8 mouse cellular contexts compared by ENCODE assay signal in the genomic region with DNA sequence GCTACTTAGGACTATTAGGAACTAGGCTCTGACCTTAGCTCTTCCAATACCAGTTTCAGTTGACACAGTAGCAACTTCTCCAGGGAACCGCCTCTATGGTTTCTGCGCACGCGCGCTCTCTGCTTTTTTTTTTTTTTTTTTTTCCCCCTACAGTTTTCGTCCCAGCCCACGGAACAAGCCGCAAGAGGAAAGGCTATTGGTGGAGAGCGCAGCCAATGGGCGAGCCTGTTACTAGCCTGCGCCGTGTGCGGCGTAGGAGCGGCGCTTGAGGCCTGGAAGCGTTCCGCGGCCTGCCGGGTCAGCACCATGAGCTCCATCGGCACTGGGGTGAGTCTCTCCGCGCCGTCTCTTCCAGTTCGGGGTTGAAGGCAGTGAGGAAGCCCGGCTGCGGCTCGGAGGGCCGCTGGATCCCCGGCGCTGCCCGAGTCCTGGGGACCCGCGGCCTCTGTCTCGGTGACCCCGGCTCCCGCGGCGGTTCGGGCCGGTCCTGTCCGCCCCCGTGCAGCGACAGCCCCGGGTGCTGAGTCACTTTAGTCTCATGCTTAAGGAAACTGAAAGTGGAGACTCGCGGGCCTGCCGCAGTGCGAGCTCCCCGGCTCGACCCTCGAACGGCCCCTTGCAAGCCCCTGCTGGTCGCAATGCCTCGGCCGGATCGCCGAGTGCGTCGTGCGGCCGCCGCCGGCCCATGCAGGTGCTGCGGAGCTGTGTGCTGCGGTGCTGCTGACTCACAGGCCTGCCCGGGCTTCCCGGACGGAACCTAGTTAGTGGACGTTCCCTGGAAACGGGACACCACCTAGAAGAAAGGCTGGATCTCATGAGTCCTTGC. TPM values are rescaled to one million over a fixed set of nuclear protein-coding genes. Genes with fewer than 3 reads are reported as not detected.
DNase-seq lines count a peak whose midpoint lies in the region; ATAC-seq and TF ChIP-seq lines count a peak whose summit lies in the region.

Gene Psma3, plus strand, starts transcription at position 181 of the 826 bp plus-strand sequence.

- DNase-seq in brain, embryonic 14.5 days (ENCODE audit: low read depth) = peak; percentile 99
- DNase-seq in liver, adult 2 months (ENCODE audit: extremely low read depth, low read depth, low spot score) = peak; percentile 96
- peak; percentile 97 for DNase-seq in splenic B cell, adult 2 months (ENCODE audit: low read depth, low spot score)

- peak within 1 kb of the TSS; percentile 93 for H3K9ac ChIP-seq in heart, embryonic 11.5 days (ENCODE audit: low read depth, low read length)
- peak within 1 kb of the TSS; percentile 95 for H3K9ac ChIP-seq in kidney, embryonic 16.5 days (replicated peaks; ENCODE audit: low read length)
- peak within 1 kb of the TSS; percentile 83 for H3K9ac ChIP-seq in liver, adult 2 months (ENCODE audit: low read depth, low read length)

- TF ChIP-seq POLR2A in brain, embryonic 14.5 days (IDR thresholded peaks at IDR 0.05; ENCODE audit: borderline replicate concordance, extremely low read depth, insufficient read depth, insufficient read length, poor library complexity, severe bottlenecking) = peak; percentile 71; the same call in 1 of the 2 replicates
- peak; percentile 89 for TF ChIP-seq POLR2A in liver, adult 2 months (IDR thresholded peaks at IDR 0.05; ENCODE audit: extremely low read depth, insufficient read depth, low read length)
- peak; percentile 86 for TF ChIP-seq POLR2A in myocyte (IDR thresholded peaks at IDR 0.05; ENCODE audit: insufficient read length, low read depth)

- peaks cover 47% of the 10 kb centered on the region for H3K79me3 ChIP-seq in C2C12 (ENCODE audit: low read depth)

- under 1% methylated on average over 71 of the region's 71 CpGs for WGBS in heart, embryonic 11.5 days (ENCODE audit: insufficient replicate concordance)
- under 1% methylated on average over 71 of the region's 71 CpGs for WGBS in kidney, embryonic 16.5 days
- under 1% methylated on average over 71 of the region's 71 CpGs for WGBS in liver, adult 2 months

- peak; percentile 99 for ATAC-seq in heart, embryonic 11.5 days (replicated peaks; ENCODE audit: insufficient number of reproducible peaks, low FRiP score, low TSS enrichment)
- peak; percentile 99 for ATAC-seq in kidney, embryonic 16.5 days (ENCODE audit: low FRiP score, low TSS enrichment)

- no peaks in the 10 kb centered on the region for H3K27me3 ChIP-seq in C2C12 (ENCODE audit: control insufficient read depth, insufficient read depth, insufficient read length)
- H3K27me3 ChIP-seq in erythroblast, embryonic 14.5 days (ENCODE audit: control insufficient read depth) = no peaks in the 10 kb centered on the region
- no peaks in the 10 kb centered on the region for H3K27me3 ChIP-seq in heart, embryonic 11.5 days (ENCODE audit: control insufficient read depth, insufficient read depth, low read length)
- H3K27me3 ChIP-seq in kidney, embryonic 16.5 days (ENCODE audit: insufficient read depth, low read length) = no peaks in the 10 kb centered on the region
- no peaks in the 10 kb centered on the region for H3K27me3 ChIP-seq in liver, adult 2 months (ENCODE audit: control insufficient read depth, insufficient read depth, low read length)
- no peaks in the 10 kb centered on the region for H3K27me3 ChIP-seq in myocyte (ENCODE audit: control insufficient read depth, insufficient read depth, insufficient read length)
- no peaks in the 10 kb centered on the region for H3K27me3 ChIP-seq in splenic B cell, adult 2 months (ENCODE audit: control insufficient read depth, insufficient read depth, low read length, poor library complexity, severe bottlenecking)

- H3K79me2 ChIP-seq in C2C12 (ENCODE audit: control insufficient read depth, insufficient read depth) (peaks cover 53% of the 10 kb centered on the region), myocyte (ENCODE audit: control insufficient read depth, insufficient read depth) (peaks cover 49% of the 10 kb centered on the region)
- H3K79me2 ChIP-seq in liver, adult 2 months (ENCODE audit: control insufficient read depth, insufficient read depth, low read length) = peaks cover 21% of the 10 kb centered on the region; the same call in 1 of the 2 replicates

- H3K4me1 ChIP-seq in erythroblast, embryonic 14.5 days (ENCODE audit: control insufficient read depth) = peaks cover 31% of the 10 kb centered on the region
- H3K4me1 ChIP-seq in heart, embryonic 11.5 days (ENCODE audit: control insufficient read depth, insufficient read depth, low read length) = peaks cover 4% of the 10 kb centered on the region; the same call in 1 of the 2 replicates
- H3K4me1 ChIP-seq in kidney, embryonic 16.5 days (ENCODE audit: insufficient read depth, low read length) = peaks cover 13% of the 10 kb centered on the region
- peaks cover 18% of the 10 kb centered on the region for H3K4me1 ChIP-seq in liver, adult 2 months (ENCODE audit: control insufficient read depth, insufficient read depth, low read length)

- TF ChIP-seq CTCF in C2C12 (IDR thresholded peaks at IDR 0.05; ENCODE audit: control insufficient read depth, insufficient read depth, insufficient read length) = no peak
- TF ChIP-seq CTCF in brain, embryonic 14.5 days (IDR thresholded peaks at IDR 0.05; ENCODE audit: borderline replicate concordance, extremely low read depth, insufficient read depth, insufficient read length) = peak; percentile 5; the same call in 1 of the 2 replicates
- no peak for TF ChIP-seq CTCF in liver, adult 2 months (IDR thresholded peaks at IDR 0.05; ENCODE audit: low read depth, low read length)

- H3K27ac ChIP-seq in heart, embryonic 11.5 days (ENCODE audit: low read depth, low read length) = peak within 1 kb of the TSS; percentile 96
- peak within 1 kb of the TSS; percentile 98 for H3K27ac ChIP-seq in kidney, embryonic 16.5 days (ENCODE audit: low read length)
- H3K27ac ChIP-seq in liver, adult 2 months (replicated peaks; ENCODE audit: insufficient read depth, low read depth, low read length) = peak within 1 kb of the TSS; percentile 82

- H3K4me3 ChIP-seq in C2C12 (ENCODE audit: insufficient read depth, poor library complexity, severe bottlenecking) (peak within 1 kb of the TSS; percentile 84), myocyte (peak within 1 kb of the TSS; percentile 81)
- H3K4me3 ChIP-seq in erythroblast, embryonic 14.5 days (replicated peaks) = peak within 1 kb of the TSS; percentile 91
- peak within 1 kb of the TSS; percentile 77 for H3K4me3 ChIP-seq in heart, embryonic 11.5 days (ENCODE audit: low read depth, low read length)
- H3K4me3 ChIP-seq in kidney, embryonic 16.5 days (ENCODE audit: low read length) = peak within 1 kb of the TSS; percentile 99
- peak within 1 kb of the TSS; percentile 70 for H3K4me3 ChIP-seq in liver, adult 2 months (ENCODE audit: insufficient read depth, low read depth, low read length)

- H3ac ChIP-seq in C2C12 (ENCODE audit: control insufficient read depth, insufficient read length, low read depth) = peak within 1 kb of the TSS; percentile 99
- peak within 1 kb of the TSS; percentile 77 for H3ac ChIP-seq in myocyte (ENCODE audit: control insufficient read depth, insufficient read length)

- peak within 1 kb of the TSS; percentile 79 for H3K4me2 ChIP-seq in heart, embryonic 11.5 days
- peak within 1 kb of the TSS; percentile 71 for H3K4me2 ChIP-seq in kidney, embryonic 16.5 days (replicated peaks; ENCODE audit: low read depth, low read length)
- peak within 1 kb of the TSS; percentile 97 for H3K4me2 ChIP-seq in myocyte (ENCODE audit: low read depth)

- H3K36me3 ChIP-seq in C2C12 (ENCODE audit: control insufficient read depth, insufficient read depth) (peaks cover 17% of the 10 kb centered on the region), myocyte (ENCODE audit: control insufficient read depth, insufficient read depth) (no peaks in the 10 kb centered on the region)
- H3K36me3 ChIP-seq in erythroblast, embryonic 14.5 days (ENCODE audit: control insufficient read depth) = peaks cover 24% of the 10 kb centered on the region
- peaks cover 6% of the 10 kb centered on the region; the same call in 1 of the 2 replicates for H3K36me3 ChIP-seq in heart, embryonic 11.5 days (ENCODE audit: control insufficient read depth, insufficient read depth, low read length)
- peaks cover 12% of the 10 kb centered on the region; the same call in 1 of the 2 replicates for H3K36me3 ChIP-seq in kidney, embryonic 16.5 days (ENCODE audit: insufficient read depth, low read length)
- H3K36me3 ChIP-seq in liver, adult 2 months (ENCODE audit: control insufficient read depth, insufficient read depth, low read length) = peaks cover 6% of the 10 kb centered on the region
- no peaks in the 10 kb centered on the region; the same call in 1 of the 2 replicates for H3K36me3 ChIP-seq in splenic B cell, adult 2 months (ENCODE audit: control insufficient read depth, insufficient read depth, low read length, poor library complexity, severe bottlenecking)

- no peaks in the 10 kb centered on the region for H3K9me3 ChIP-seq in erythroblast, embryonic 14.5 days (ENCODE audit: control insufficient read depth, low read length)
- H3K9me3 ChIP-seq in heart, embryonic 11.5 days (replicated peaks; ENCODE audit: control insufficient read depth, low read length) = no peaks in the 10 kb centered on the region
- no peaks in the 10 kb centered on the region for H3K9me3 ChIP-seq in kidney, embryonic 16.5 days (ENCODE audit: low read length)

TF ChIP-seq in C2C12, 6 proteins besides CTCF, POLR2A, EP300 and RAD21:
- TF ChIP-seq USF1 (IDR thresholded peaks at IDR 0.05; ENCODE audit: low read depth) (no peak), MAX (IDR thresholded peaks at IDR 0.05) (peak; percentile 40)

TF ChIP-seq in myocyte, 11 proteins besides CTCF, POLR2A, EP300 and RAD21:
- TF ChIP-seq MYOD1 (IDR thresholded peaks at IDR 0.05; ENCODE audit: control insufficient read depth in 1 of 3, insufficient read length in 2 of 3, low read depth in 2 of 3) = peak in 1 of 3 experiments; percentile 50
- no peak for TF ChIP-seq E2F4 (IDR thresholded peaks at IDR 0.05; ENCODE audit: insufficient read depth)
- no peak for TF ChIP-seq MAX (IDR thresholded peaks at IDR 0.05; ENCODE audit: low read depth)
- peak; percentile 92 for TF ChIP-seq POLR2AphosphoS2 (IDR thresholded peaks at IDR 0.05; ENCODE audit: insufficient read length, low read depth)
- no peak for TF ChIP-seq SRF (IDR thresholded peaks at IDR 0.05; ENCODE audit: control insufficient read depth, insufficient read length, low read depth)
- no peak for TF ChIP-seq REST (IDR thresholded peaks at IDR 0.05; ENCODE audit: insufficient read depth, insufficient read length)
- peak in 1 of 3 experiments; percentile 4 for TF ChIP-seq MYOG (IDR thresholded peaks at IDR 0.05; ENCODE audit: control insufficient read depth in 1 of 3, insufficient read depth in 1 of 3, insufficient read length in 2 of 3, low read depth in 2 of 3)

RNA-seq across cellular contexts. Expression of gene Psma3, which starts in this region (rescaled TPM):
- 270 TPM for polyA plus RNA-seq in C2C12 (2012; fragmentation: generic; extraction: Trizol)
- 222 and 249 TPM in 2 replicates for polyA plus RNA-seq in brain, embryonic 14.5 days (2012; rRNA removed)
- polyA plus RNA-seq in erythroblast, embryonic 14.5 days (2012) = 1.9 and 2.3 TPM in 2 replicates
- 464 and 474 TPM in 2 replicates for polyA plus RNA-seq in heart, embryonic 11.5 days (2014; fragmentation: Nextera tagmentation; extraction: Ambion mirVana)
- 552 and 638 TPM in 2 replicates for polyA plus RNA-seq in kidney, embryonic 16.5 days (2015; fragmentation: Nextera tagmentation; extraction: Ambion mirVana)
- 204 and 240 TPM in 2 replicates for total RNA-seq in liver, adult 2 months (2014; rRNA removed)
- 27.7 and 28.9 TPM in 2 replicates for polyA plus RNA-seq in liver, adult 2 months (2012; rRNA removed)
- polyA plus RNA-seq in myocyte (2012; fragmentation: generic; extraction: Trizol) = 210 TPM

Comparison
In these comparisons a context has a peak if more than half of its experiments do, and no peak if none do; other contexts are left out.
1. Peak in every context shown above with its lines: DNase-seq, ATAC-seq, H3K4me3 ChIP-seq and H3K27ac ChIP-seq.